8 mouse cellular contexts compared by ENCODE assay signal in the genomic region with DNA sequence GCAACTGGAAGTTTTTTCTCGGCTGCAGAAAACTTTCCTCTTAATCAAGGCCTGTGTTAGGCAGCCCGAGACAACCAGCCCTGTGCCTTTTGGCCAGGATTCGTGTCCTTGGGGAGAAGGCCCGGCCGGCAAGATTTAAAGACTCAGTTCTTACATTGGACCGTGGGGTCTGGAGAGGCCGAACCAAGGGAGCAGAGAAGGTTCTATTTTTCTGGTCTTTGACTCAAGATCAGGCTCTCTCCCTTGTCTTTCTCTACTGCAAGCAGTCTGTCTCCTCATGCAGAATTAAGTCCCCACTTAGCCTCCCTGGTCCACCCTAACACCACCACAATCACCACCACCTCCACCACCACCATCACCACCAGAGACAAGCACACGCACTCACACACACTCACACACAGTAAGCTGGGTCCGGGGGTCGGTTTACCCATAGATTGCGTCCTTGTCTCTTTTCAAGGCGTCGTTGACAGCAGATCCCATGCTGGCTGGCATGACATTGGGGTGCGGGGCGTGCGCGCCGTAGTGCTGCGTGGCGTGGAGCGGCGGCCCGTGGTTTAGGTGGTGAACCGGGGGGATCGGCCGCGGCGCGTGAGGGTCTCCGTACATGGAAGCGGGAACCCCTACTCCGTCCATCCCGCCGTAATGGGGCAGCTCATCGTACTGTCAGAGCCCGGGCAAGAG. TPM values are rescaled to one million over a fixed set of nuclear protein-coding genes. Genes with fewer than 3 reads are reported as not detected.
DNase-seq lines count a peak whose midpoint lies in the region.

No protein-coding gene starts in this region.

- peaks cover 38% of the 10 kb centered on the region for H3K4me1 ChIP-seq in heart, embryonic 10.5 days
- peaks cover 71% of the 10 kb centered on the region for H3K4me1 ChIP-seq in limb, embryonic 10.5 days

- DNase-seq in adrenal gland, postnatal 14 days: peak; percentile 73
- no peak for DNase-seq in adrenal gland, postnatal 4 days (ENCODE audit: low spot score in 2 of 2)
- peak; percentile 52 for DNase-seq in Muller cell, postnatal 12 days (ENCODE audit: inconsistent ontology term)
- no peak for DNase-seq in heart, embryonic 10.5 days (ENCODE audit: low spot score)
- peak; percentile 60 for DNase-seq in limb, embryonic 10.5 days (ENCODE audit: low spot score)
- peak; percentile 62 for DNase-seq in neural tube, embryonic 10.5 days (ENCODE audit: extremely low spot score, low spot score)
- no peak for DNase-seq in cerebellum, postnatal 25 days
- DNase-seq in layer of hippocampus, adult 9-11 months: no peak

- WGBS in heart, embryonic 10.5 days: 1% methylated on average over 36 of the region's 36 CpGs
- under 1% methylated on average over 36 of the region's 36 CpGs for WGBS in limb, embryonic 10.5 days

- peak overlapping the region; percentile 93 for H3K4me3 ChIP-seq in heart, embryonic 10.5 days
- peak overlapping the region; percentile 77 for H3K4me3 ChIP-seq in limb, embryonic 10.5 days

- H3K9me3 ChIP-seq in heart, embryonic 10.5 days: no peaks in the 10 kb centered on the region
- no peaks in the 10 kb centered on the region for H3K9me3 ChIP-seq in limb, embryonic 10.5 days (replicated peaks)

- no peaks in the 10 kb centered on the region for H3K27me3 ChIP-seq in heart, embryonic 10.5 days (ENCODE audit: insufficient read depth, poor library complexity, severe bottlenecking)
- peaks cover 19% of the 10 kb centered on the region; the same call in 1 of the 2 replicates for H3K27me3 ChIP-seq in limb, embryonic 10.5 days (ENCODE audit: low read depth, poor library complexity, severe bottlenecking)

- H3K27ac ChIP-seq in heart, embryonic 10.5 days: peak overlapping the region; percentile 99
- H3K27ac ChIP-seq in limb, embryonic 10.5 days: peak overlapping the region; percentile 93

- H3K36me3 ChIP-seq in heart, embryonic 10.5 days: peaks cover 23% of the 10 kb centered on the region; the same call in 1 of the 2 replicates
- H3K36me3 ChIP-seq in limb, embryonic 10.5 days: peaks cover 31% of the 10 kb centered on the region

RNA-seq across cellular contexts. Expression of a gene that starts 2.7 kb away (rescaled TPM):
- total RNA-seq in adrenal gland, postnatal 14 days (2021): 150 and 159 TPM in 2 replicates
- total RNA-seq in adrenal gland, postnatal 4 days (2021): 100 to 1,000 TPM; 159 to 160 TPM
- 45.2 and 62.7 TPM in 2 replicates for polyA plus RNA-seq in heart, embryonic 10.5 days (2016; fragmentation: Nextera tagmentation; extraction: Ambion mirVana)
- polyA plus RNA-seq in limb, embryonic 10.5 days (2016; fragmentation: Nextera tagmentation; extraction: Ambion mirVana): 63.2 and 65.7 TPM in 2 replicates

Comparison
In these comparisons a context has a peak if more than half of its experiments do, and no peak if none do; other contexts are left out.
1. DNase-seq: peak in adrenal gland, postnatal 14 days (single experiment), Muller cell, postnatal 12 days (single experiment), limb, embryonic 10.5 days (single experiment) and neural tube, embryonic 10.5 days (single experiment); none in adrenal gland, postnatal 4 days (0 of 2), heart, embryonic 10.5 days (single experiment), cerebellum, postnatal 25 days (0 of 2) and layer of hippocampus, adult 9-11 months (single experiment).